Mouse (Mus musculus) spleen, postnatal 10 days (tissue): ENCODE results near the gene Antxr1.

Source experiments
- DNase-seq, 2 experiments: peaks; one replicate each; pipeline ENCODE4 v3.0.0; 2021 to 2022; ENCODE audit warnings: low spot score in 2 of 2

Antxr1 gene

DNA sequence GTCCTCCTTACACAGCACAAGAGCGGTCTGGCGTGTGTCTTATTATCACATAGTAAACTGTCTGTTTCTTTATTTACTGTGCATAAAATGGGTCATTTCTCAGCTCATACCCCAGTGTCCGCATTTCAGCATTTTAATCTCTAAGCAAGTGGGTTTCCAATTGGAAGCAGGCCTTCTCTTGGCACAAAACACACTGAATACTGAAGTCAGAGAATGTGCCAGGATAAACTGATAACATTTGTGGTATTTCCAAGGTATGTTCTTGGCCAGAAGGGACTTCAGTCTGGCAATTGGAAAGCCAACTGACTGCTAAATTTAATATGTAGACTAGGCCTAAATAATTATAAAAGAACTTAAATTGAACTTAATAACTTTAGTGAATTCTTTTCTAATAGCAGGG lies 84.9 kb downstream of the Antxr1 start:
- no peak for DNase-seq

DNA sequence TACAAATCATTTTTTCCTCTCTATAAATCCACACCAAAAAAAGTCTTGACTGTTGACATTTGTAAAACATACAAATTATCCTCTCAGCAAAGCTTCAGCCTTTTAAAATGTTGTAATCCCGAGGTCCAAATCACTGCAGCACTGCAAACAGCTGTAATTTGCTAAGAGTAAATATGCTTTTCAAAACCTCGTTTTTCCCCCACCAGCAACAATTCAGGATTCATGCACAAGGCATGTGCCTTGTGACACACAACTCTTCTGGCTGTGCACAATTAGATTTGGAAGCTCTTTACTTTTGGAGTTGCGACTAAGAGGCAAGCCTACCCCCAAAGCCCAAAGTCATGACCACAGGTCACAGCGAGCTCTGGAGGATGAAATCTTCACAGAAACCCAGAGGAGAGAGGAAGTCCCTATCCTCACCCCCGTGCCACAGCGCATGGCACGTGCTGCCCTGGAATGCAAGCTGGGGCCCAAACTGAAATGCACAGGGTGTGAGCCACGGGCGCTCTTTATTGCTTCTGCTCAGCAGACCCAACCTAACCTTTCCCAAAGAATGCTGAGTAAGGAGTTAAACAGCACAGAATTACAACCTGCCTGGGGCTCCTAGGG lies 87.3 kb downstream of the Antxr1 start:
- DNase-seq, result no peak

GRCm38 (mm10) chr6:87244117-87245100 lies 91.2 kb downstream of the Antxr1 start:
- no peak for DNase-seq

DNA sequence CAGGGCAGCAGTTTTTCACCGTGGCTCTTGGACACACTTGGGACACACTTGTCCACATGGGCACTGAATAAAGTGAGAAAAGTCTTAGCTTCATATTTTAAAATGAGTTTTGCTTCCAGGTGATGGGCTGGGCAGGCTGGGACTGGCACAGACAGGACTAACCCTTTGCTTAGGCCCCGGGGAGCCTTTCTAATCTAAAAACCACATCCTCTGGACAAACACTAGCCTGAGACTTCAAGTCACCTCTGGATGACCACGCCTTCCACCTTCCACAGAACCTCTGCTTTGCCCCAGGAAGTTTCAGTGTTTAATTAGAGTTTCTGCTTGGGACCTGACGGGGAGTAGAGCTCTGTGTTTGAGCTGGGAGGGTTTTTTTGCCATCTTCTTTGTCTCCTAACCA lies 98.4 kb downstream of the Antxr1 start:
- DNase-seq, result no peak

- DNase-seq, result no peak
Observed at GRCm38 (mm10) chr6:87236061-87236460, 99.6 kb downstream of the Antxr1 start.

DNA sequence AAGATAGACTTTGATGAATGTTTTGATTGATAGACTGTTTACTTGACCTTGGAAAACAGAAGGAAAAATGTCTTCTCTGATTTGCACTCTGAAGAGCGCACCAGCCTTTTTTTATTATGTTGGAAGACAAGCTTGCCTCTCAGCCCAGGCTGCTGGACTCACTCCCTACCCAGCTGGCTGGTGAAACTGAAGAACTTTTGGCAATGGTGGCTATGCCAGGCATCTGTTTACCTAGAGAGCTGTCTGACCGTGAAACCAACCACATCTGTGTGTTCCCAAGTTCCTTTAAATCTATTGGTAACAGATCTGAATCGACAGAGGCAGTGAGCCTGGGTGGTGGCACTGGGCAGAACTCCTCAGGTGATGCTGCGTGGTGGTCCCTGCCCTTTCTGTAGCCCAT lies 102.5 kb downstream of the Antxr1 start:
- DNase-seq, result no peak

- DNase-seq, result no peak
Observed at GRCm38 (mm10) chr6:87230041-87230440, 105.6 kb downstream of the Antxr1 start.

- no peak for DNase-seq
Observed at GRCm38 (mm10) chr6:87227940-87228339, 107.7 kb downstream of the Antxr1 start.

- no peak for DNase-seq
Observed at GRCm38 (mm10) chr6:87226315-87226714, 109.3 kb downstream of the Antxr1 start.

DNA sequence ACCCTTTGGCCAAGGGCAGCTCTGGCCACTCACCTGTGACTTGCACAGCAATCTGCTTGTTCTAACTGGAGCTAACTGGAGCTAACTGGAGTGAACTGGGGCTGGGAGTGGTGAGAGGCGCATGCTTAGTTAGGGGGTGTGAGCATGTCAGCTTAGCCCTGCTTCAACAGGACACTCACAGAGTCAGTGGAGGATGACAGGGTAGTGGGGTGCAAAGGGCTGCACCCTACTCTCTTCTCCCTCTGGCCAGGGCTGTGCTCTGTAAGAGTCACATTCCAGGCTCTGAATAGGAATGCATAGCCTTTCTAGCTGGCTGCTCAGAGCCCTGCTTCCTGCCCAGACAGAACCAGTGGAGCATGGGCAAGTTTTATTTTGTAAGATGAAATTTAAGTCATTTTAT lies 110.3 kb downstream of the Antxr1 start:
- DNase-seq, result no peak

- DNase-seq, result no peak
Observed at GRCm38 (mm10) chr6:87222854-87223631, 112.6 kb downstream of the Antxr1 start.

GRCm38 (mm10) chr6:87219061-87219992 lies 116.3 kb downstream of the Antxr1 start:
- DNase-seq, result no peak

GRCm38 (mm10) chr6:87216114-87216591 lies 119.5 kb downstream of the Antxr1 start:
- DNase-seq, result no peak

- no peak for DNase-seq
Observed at GRCm38 (mm10) chr6:87213262-87213661, 122.4 kb downstream of the Antxr1 start.

DNA sequence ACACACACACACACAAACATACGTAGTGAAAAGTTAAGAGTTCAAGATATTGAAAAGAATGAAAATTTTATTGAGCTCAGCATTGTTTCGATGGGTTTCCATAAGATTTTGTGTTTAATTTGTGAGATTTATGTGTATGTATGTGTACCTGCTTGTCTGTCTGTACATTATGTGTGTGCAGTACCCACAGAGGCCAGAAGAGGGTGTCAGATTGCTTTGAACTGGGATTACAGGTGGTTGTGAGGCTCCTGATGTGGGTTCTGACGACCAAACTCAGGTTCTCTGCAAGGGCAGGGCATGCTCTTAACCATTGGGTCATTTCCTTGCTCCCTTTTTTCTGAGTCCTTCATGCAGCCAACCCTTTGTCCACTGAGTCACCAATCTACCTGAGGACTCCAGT lies 124.1 kb downstream of the Antxr1 start:
- no peak for DNase-seq

GRCm38 (mm10) chr6:87207373-87207982 lies 128.1 kb downstream of the Antxr1 start:
- peak in 1 of 2 experiments; percentile 48 for DNase-seq

- DNase-seq, result no peak
Observed at GRCm38 (mm10) chr6:87206790-87207189, 128.8 kb downstream of the Antxr1 start.

- DNase-seq, result no peak
Observed at GRCm38 (mm10) chr6:87203467-87203866, 132.2 kb downstream of the Antxr1 start.

DNA sequence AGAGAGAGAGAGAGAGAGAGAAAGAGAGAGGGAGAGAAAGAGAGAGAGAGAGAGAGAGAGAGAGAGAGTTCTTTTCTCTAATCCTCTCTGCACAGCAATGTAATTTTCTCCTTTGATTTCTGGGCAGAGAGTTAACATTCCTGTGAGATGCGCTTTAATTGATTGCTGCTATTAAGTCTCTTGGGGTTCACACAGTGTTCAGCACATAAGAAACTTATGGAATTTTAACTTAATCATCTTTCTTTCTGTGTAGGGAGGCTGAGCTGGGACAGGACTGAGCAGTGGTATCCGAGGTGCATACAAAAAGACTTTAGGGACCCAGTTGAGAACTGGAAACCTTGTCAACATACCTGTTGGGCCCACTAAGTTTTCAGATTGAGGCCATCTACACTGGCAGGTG lies 132.6 kb downstream of the Antxr1 start:
- DNase-seq, result no peak

DNA sequence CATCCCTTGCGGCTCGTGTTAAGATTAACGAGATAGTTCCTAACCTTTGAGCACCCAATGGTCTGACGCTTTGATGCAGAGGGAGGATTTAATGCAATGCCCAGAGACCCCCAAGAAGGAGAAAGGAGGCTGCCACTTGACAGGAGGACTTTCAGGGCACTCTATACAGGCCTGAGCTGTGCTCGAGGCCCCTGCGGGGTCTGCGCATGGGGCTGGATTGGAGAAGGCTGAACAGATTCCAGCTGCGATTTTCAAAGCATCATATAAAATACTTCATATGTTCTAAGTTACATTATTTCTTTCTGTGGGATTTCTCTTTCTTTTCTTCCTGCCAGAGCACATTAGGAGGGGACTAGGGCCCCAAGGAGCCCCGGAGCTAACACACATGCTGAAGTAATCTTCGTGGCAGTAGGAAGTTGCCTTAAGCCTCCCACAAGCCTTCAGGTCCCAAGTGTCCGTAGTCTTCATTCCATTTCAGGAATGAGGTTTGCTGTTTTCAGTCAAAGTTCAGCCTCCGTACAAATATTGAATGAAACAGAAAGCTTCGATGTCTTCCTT lies 133.5 kb downstream of the Antxr1 start:
- no peak for DNase-seq
